Mouse (Mus musculus) heart, postnatal 0 days (tissue): ENCODE results near the gene Hdac4. TPM values are rescaled to one million over a fixed set of nuclear protein-coding genes. Genes with fewer than 3 reads are reported as not detected.

Source experiments
- ATAC-seq: fragments of 200-750 bp; cut with Nextera tagmentation; 2 replicates; pipeline ENCODE4 v1.8.0; 2017; ENCODE audit warnings: low read depth, moderate number of reproducible peaks, moderate library complexity; ENCODE audit not compliant: insufficient read depth
- DNase-seq: peaks from one replicate; pipeline ENCODE4 v3.0.0-alpha.2; 2016; ENCODE audit warnings: low spot score
- H3K27ac ChIP-seq: fragments of 300-500 bp; sonication (generic); 2 replicates; pipeline ENCODE4 v1.5.1; 2014; ENCODE audit warnings: low read depth, mild to moderate bottlenecking
- H3K27me3 ChIP-seq: fragments of 300-500 bp; sonication (generic); 2 replicates; pipeline ENCODE4 v1.6.1; 2014; ENCODE audit warnings: low read length, mixed read lengths; ENCODE audit not compliant: control insufficient read depth, insufficient read depth
- H3K36me3 ChIP-seq: fragments of 300-500 bp; sonication (generic); replicated peaks from 2 replicates; pipeline ENCODE4 v1.6.1; 2014; ENCODE audit warnings: low read length, mixed read lengths; ENCODE audit not compliant: control insufficient read depth, insufficient read depth
- H3K4me1 ChIP-seq: fragments of 300-500 bp; sonication (generic); 2 replicates; pipeline ENCODE4 v1.6.1; 2014; ENCODE audit warnings: antibody characterized with exemption; ENCODE audit not compliant: control insufficient read depth, insufficient read depth
- H3K4me2 ChIP-seq: fragments of 300-500 bp; sonication (generic); 2 replicates; pipeline ENCODE4 v1.6.1; 2014; ENCODE audit warnings: low read depth, mild to moderate bottlenecking, low read length, moderate library complexity
- H3K4me3 ChIP-seq: fragments of 300-500 bp; sonication (generic); 2 replicates; pipeline ENCODE4 v1.5.1; 2014; ENCODE audit warnings: low read depth, low read length
- H3K9ac ChIP-seq: fragments of 300-500 bp; sonication (generic); replicated peaks from 2 replicates; pipeline ENCODE4 v1.6.1; 2014; ENCODE audit warnings: low read depth, low read length, mixed read lengths
- H3K9me3 ChIP-seq: fragments of 300-500 bp; sonication (generic); replicated peaks from 2 replicates; pipeline ENCODE4 v1.6.1; 2016; ENCODE audit warnings: low read length; ENCODE audit not compliant: control insufficient read depth
- CTCF ChIP-seq: IDR thresholded peaks from 2 replicates; pipeline ENCODE4 v1.5.1; 2016; ENCODE audit warnings: antibody characterized with exemption, control low read depth, low read depth
- EP300 ChIP-seq: IDR thresholded peaks from 2 replicates; pipeline ENCODE4 v1.6.1; 2016; ENCODE audit warnings: antibody characterized with exemption, low read depth
- WGBS: fragments of 180-500 bp; shearing (Covaris S2); extraction: QIAGEN DNeasy Blood & Tissue Kit; methylation state at CpG from one replicate; pipeline ENCODE4 v1.1.7; 2014; 5-methylcytosine and 5-hydroxymethylcytosine counted together
- polyA plus RNA-seq: library from polyadenylated mRNA; unstranded; fragments of >200 nt; fragmentation: Nextera tagmentation; extraction: Ambion mirVana; gene quantifications from 2 replicates; pipeline ENCODE4 v1.2.1, GENCODE M21; 2015
- total RNA-seq: library from RNA; depleted of rRNA; stranded (reverse); fragments of >200 nt; gene quantifications from 2 replicates; pipeline ENCODE4 v1.2.3, GENCODE M21; 2014; ENCODE audit warnings: low replicate concordance

Hdac4 gene
- total and polyA plus RNA-seq, 2 experiments from 2014 or later: 6.8 to 13.0 TPM

GRCm38 (mm10) chr1:91914648-91915047 lies 280.9 kb downstream of the Hdac4 start:
- Histone ChIP-seq H3K36me3 (no peaks in the 10 kb centered on the region), H3K4me2 (no peak overlapping the region), H3K27ac (no peak overlapping the region), H3K27me3 (no peaks in the 10 kb centered on the region), H3K4me1 (peaks cover 14% of the 10 kb centered on the region), H3K9me3 (no peaks in the 10 kb centered on the region), H3K9ac (no peak overlapping the region), H3K4me3 (no peak overlapping the region)
- TF ChIP-seq CTCF (no peak), EP300 (no peak)
- ATAC-seq (no peak), DNase-seq (no peak)
- 41% methylated on average over 3 of the region's 3 CpGs for WGBS

- no peaks in the 10 kb centered on the region for H3K9me3 ChIP-seq
- H3K36me3 ChIP-seq: no peaks in the 10 kb centered on the region
- H3K4me2 ChIP-seq: no peak overlapping the region
- peak; percentile 62 for TF ChIP-seq CTCF
- TF ChIP-seq EP300: no peak
- ATAC-seq (peak; percentile 25; the same call in 1 of the 2 replicates), DNase-seq (no peak)
- no peak overlapping the region for H3K27ac ChIP-seq
- 49% methylated on average over 6 of the region's 6 CpGs for WGBS
- H3K4me1 ChIP-seq: peaks cover 10% of the 10 kb centered on the region; the same call in 1 of the 2 replicates
- no peak overlapping the region for H3K9ac ChIP-seq
- H3K27me3 ChIP-seq: no peaks in the 10 kb centered on the region
- H3K4me3 ChIP-seq: no peak overlapping the region
These were observed 281.6 kb downstream of the Hdac4 start for GRCm38 (mm10) chr1:91913850-91914249.

GRCm38 (mm10) chr1:91912227-91913119 lies 283.0 kb downstream of the Hdac4 start:
- no peak for TF ChIP-seq CTCF
- no peak for TF ChIP-seq EP300
- Histone ChIP-seq H3K27me3 (0 out of 2 replicates have a peak, but pooled peaks cover 7% of the 10 kb centered on the region), H3K4me2 (no peak overlapping the region), H3K4me1 (peaks cover 3% of the 10 kb centered on the region; the same call in 1 of the 2 replicates), H3K9me3 (no peaks in the 10 kb centered on the region), H3K36me3 (no peaks in the 10 kb centered on the region), H3K4me3 (no peak overlapping the region), H3K9ac (no peak overlapping the region), H3K27ac (no peak overlapping the region)
- WGBS: 58% methylated on average over 10 of the region's 10 CpGs
- DNase-seq (no peak), ATAC-seq (peak; percentile 25; the same call in 1 of the 2 replicates)

- no peak overlapping the region for H3K4me2 ChIP-seq
- no peaks in the 10 kb centered on the region for H3K4me1 ChIP-seq
- no peak for ATAC-seq
- peaks cover 14% of the 10 kb centered on the region; the same call in 1 of the 2 replicates for H3K27me3 ChIP-seq
- H3K36me3 ChIP-seq: no peaks in the 10 kb centered on the region
- no peaks in the 10 kb centered on the region for H3K9me3 ChIP-seq
- H3K9ac ChIP-seq: no peak overlapping the region
- H3K27ac ChIP-seq: no peak overlapping the region
- TF ChIP-seq EP300 (no peak), CTCF (no peak)
- WGBS: 73% methylated on average over 6 of the region's 6 CpGs
- H3K4me3 ChIP-seq: no peak overlapping the region
- no peak for DNase-seq
These were observed 290.2 kb downstream of the Hdac4 start for GRCm38 (mm10) chr1:91905268-91905667.

GRCm38 (mm10) chr1:91903241-91903981 lies 292.1 kb downstream of the Hdac4 start:
- DNase-seq (no peak), ATAC-seq (no peak)
- no peak for TF ChIP-seq EP300
- no peak for TF ChIP-seq CTCF
- no peak overlapping the region for H3K27ac ChIP-seq
- H3K36me3 ChIP-seq: no peaks in the 10 kb centered on the region
- WGBS: 63% methylated on average over 8 of the region's 8 CpGs
- H3K9ac ChIP-seq: no peak overlapping the region
- H3K4me2 ChIP-seq: no peak overlapping the region
- H3K27me3 ChIP-seq: peaks cover 14% of the 10 kb centered on the region; the same call in 1 of the 2 replicates
- no peaks in the 10 kb centered on the region for H3K9me3 ChIP-seq
- H3K4me3 ChIP-seq: no peak overlapping the region
- no peaks in the 10 kb centered on the region for H3K4me1 ChIP-seq
